Mouse (Mus musculus) heart, embryonic 11.5 days (tissue): ENCODE measurements around the gene Olfr378. TPM values are rescaled to one million over a fixed set of nuclear protein-coding genes. Genes with fewer than 3 reads are reported as not detected.

Experiments used
- ATAC-seq: fragments of 200-750 bp; cut with Nextera tagmentation; replicated peaks from 2 replicates; pipeline ENCODE4 v1.8.0; 2017; ENCODE audit warnings: moderate library complexity; ENCODE audit not compliant: insufficient number of reproducible peaks, low FRiP score, low TSS enrichment
- H3K27ac ChIP-seq: fragments of 300-500 bp; sonication (generic); 2 replicates; pipeline ENCODE4 v1.5.1; 2014; ENCODE audit warnings: mild to moderate bottlenecking, low read depth, low read length
- H3K27me3 ChIP-seq: fragments of 300-500 bp; sonication (generic); 2 replicates; pipeline ENCODE4 v1.6.1; 2014; ENCODE audit warnings: mild to moderate bottlenecking, low read length, mixed read lengths; ENCODE audit not compliant: control insufficient read depth, insufficient read depth
- H3K36me3 ChIP-seq: fragments of 300-500 bp; sonication (generic); 2 replicates; pipeline ENCODE4 v1.6.1; 2014; ENCODE audit warnings: mild to moderate bottlenecking, low read length, moderate library complexity, mixed read lengths; ENCODE audit not compliant: control insufficient read depth, insufficient read depth
- H3K4me1 ChIP-seq: fragments of 300-500 bp; sonication (generic); 2 replicates; pipeline ENCODE4 v1.6.1; 2014; ENCODE audit warnings: low read length; ENCODE audit not compliant: control insufficient read depth, insufficient read depth
- H3K4me2 ChIP-seq: fragments of 300-500 bp; sonication (generic); 2 replicates; pipeline ENCODE4 v1.6.1; 2014; ENCODE audit warnings: mild to moderate bottlenecking, moderate library complexity
- H3K4me3 ChIP-seq: fragments of 300-500 bp; sonication (generic); 2 replicates; pipeline ENCODE4 v1.5.1; 2014; ENCODE audit warnings: low read depth, low read length
- H3K9ac ChIP-seq: fragments of 300-500 bp; sonication (generic); 2 replicates; pipeline ENCODE4 v1.6.1; 2014; ENCODE audit warnings: mild to moderate bottlenecking, low read depth, low read length, moderate library complexity
- H3K9me3 ChIP-seq: fragments of 300-500 bp; sonication (generic); replicated peaks from 2 replicates; pipeline ENCODE4 v1.6.1; 2016; ENCODE audit warnings: low read length; ENCODE audit not compliant: control insufficient read depth
- WGBS: fragments of 180-500 bp; shearing (Covaris S2); extraction: QIAGEN DNeasy Blood & Tissue Kit; methylation state at CpG from one replicate; pipeline ENCODE4 v1.1.7; 2014; ENCODE audit not compliant: insufficient replicate concordance; 5-methylcytosine and 5-hydroxymethylcytosine counted together
- polyA plus RNA-seq: library from polyadenylated mRNA; unstranded; fragments of >200 nt; fragmentation: Nextera tagmentation; extraction: Ambion mirVana; gene quantifications from 2 replicates; pipeline ENCODE4 v1.2.1, GENCODE M21; 2014

Olfr378 gene
- polyA plus RNA-seq: not detected in 2 replicates

DNA sequence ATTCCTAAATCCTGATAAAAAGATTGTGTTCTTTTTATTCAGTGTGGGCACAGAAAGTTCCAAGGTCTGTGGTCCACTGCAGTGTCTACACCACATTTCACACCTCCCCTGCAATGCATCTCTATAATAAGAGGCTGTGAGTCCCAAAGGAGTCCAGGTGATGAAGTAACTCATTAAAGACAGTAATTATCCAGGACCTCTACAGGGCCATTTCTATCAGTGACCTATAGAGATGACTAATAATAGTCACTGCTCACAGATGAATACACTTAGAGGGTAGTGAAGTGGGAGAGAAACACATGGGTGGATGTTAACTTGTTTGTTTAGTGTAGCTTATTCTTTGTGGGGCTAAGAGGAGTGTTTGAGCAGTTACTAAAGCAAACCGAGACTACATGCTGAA is at the start of gene Olfr378:
Gene Olfr378 (minus strand): TSS at position 101 of the 400 bp plus-strand sequence.
- WGBS: 83% methylated on average over 1 of the region's 1 CpGs
- Histone ChIP-seq H3K9me3 (no peaks in the 10 kb centered on the region), H3K27me3 (no peaks in the 10 kb centered on the region), H3K27ac (no peak within 1 kb of the TSS), H3K4me2 (no peak within 1 kb of the TSS), H3K36me3 (no peaks in the 10 kb centered on the region), H3K4me3 (no peak within 1 kb of the TSS), H3K4me1 (no peaks in the 10 kb centered on the region), H3K9ac (no peak within 1 kb of the TSS)
- ATAC-seq: no peak

DNA sequence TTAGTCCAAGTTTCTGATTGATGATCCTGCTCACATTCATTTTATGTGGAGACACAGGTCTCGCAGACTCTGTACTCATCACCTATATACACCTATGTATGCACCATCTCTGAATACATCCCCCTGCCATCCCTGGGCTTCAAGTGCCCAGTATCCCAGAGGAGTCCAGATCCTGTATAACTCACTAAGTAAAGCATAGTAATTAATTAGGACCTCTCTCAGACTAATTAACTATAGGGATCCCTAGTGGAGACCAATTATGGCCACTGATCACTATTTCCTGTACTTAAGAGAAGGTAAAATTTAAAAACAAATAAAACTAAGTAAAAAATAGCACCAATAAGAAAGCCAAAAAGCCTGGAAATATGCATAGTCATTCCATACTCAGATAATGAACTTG is 29.1 kb upstream of the Olfr378 start, which contains the start of gene Olfr380:
Gene Olfr380 (minus strand): TSS at position 101 of the 400 bp plus-strand sequence.
- no peaks in the 10 kb centered on the region for H3K4me1 ChIP-seq
- ATAC-seq: no peak
- no peak within 1 kb of the TSS for H3K4me3 ChIP-seq
- H3K9me3 ChIP-seq: no peaks in the 10 kb centered on the region; the same call in 1 of the 2 replicates
- no peaks in the 10 kb centered on the region for H3K36me3 ChIP-seq
- H3K27ac ChIP-seq: no peak within 1 kb of the TSS
- H3K27me3 ChIP-seq: no peaks in the 10 kb centered on the region
- 89% methylated on average over 1 of the region's 1 CpGs for WGBS
- H3K4me2 ChIP-seq: no peak within 1 kb of the TSS
- H3K9ac ChIP-seq: no peak within 1 kb of the TSS

GRCm38 (mm10) chr11:73399514-73399913 is 28.8 kb downstream of the Olfr378 start, which contains the start of gene Olfr1:
TSS of gene Olfr1 (minus strand) at chr11:73399614.
- no peaks in the 10 kb centered on the region for H3K27me3 ChIP-seq
- H3K4me3 ChIP-seq: no peak within 1 kb of the TSS

GRCm38 (mm10) chr11:73395374-73395773 is 32.9 kb downstream of the Olfr378 start:
- WGBS: 67% methylated on average over 4 of the region's 4 CpGs
- Histone ChIP-seq H3K27me3 (no peaks in the 10 kb centered on the region), H3K27ac (no peak overlapping the region), H3K4me3 (no peak overlapping the region), H3K36me3 (no peaks in the 10 kb centered on the region), H3K9ac (no peak overlapping the region), H3K4me1 (no peaks in the 10 kb centered on the region), H3K4me2 (no peak overlapping the region), H3K9me3 (no peaks in the 10 kb centered on the region)
- no peak for ATAC-seq

More at GRCm38 (mm10) chr11:73399514-73399913, 28.8 kb downstream of the Olfr378 start, which contains the start of gene Olfr1:
- H3K9ac ChIP-seq: no peak within 1 kb of the TSS
- ATAC-seq: no peak
- no peaks in the 10 kb centered on the region for H3K4me1 ChIP-seq
- H3K9me3 ChIP-seq: no peaks in the 10 kb centered on the region
- no peaks in the 10 kb centered on the region for H3K36me3 ChIP-seq
- no peak within 1 kb of the TSS for H3K27ac ChIP-seq
- no peak within 1 kb of the TSS for H3K4me2 ChIP-seq

Other genes with a start within 250 kb of the Olfr378 start
- gene Ctns, start 229.4 kb downstream of the Olfr378 start, polyA plus RNA-seq: 12.7 and 14.9 TPM in 2 replicates
- 0.31 and 0.94 TPM in 2 replicates for gene Shpk, start 229.0 kb downstream of the Olfr378 start, polyA plus RNA-seq
- 0.16 TPM in 1 of 2 replicates, not detected in the other for gene Trpv1, start 194.2 kb downstream of the Olfr378 start, polyA plus RNA-seq
- 0.03 TPM in 2 replicates for gene Trpv3, start 161.1 kb downstream of the Olfr378 start, polyA plus RNA-seq
- gene Aspa, start 98.9 kb downstream of the Olfr378 start, polyA plus RNA-seq: 0.19 TPM in 1 of 2 replicates, not detected in the other
- not detected in 2 replicates for gene Gm49340, start 98.7 kb downstream of the Olfr378 start, polyA plus RNA-seq
- not detected in 2 replicates for gene Spata22, start 98.7 kb downstream of the Olfr378 start, polyA plus RNA-seq
- gene Olfr20, start 77.7 kb downstream of the Olfr378 start, polyA plus RNA-seq: not detected in 2 replicates
- not detected in 2 replicates for gene Olfr376, start 57.2 kb downstream of the Olfr378 start, polyA plus RNA-seq
- gene Olfr1, start 28.9 kb downstream of the Olfr378 start, polyA plus RNA-seq: not detected in 2 replicates
- not detected in 2 replicates for gene Olfr380, start 29.0 kb upstream of the Olfr378 start, polyA plus RNA-seq
- gene Olfr381, start 63.1 kb upstream of the Olfr378 start, polyA plus RNA-seq: not detected in 2 replicates
- gene Olfr382, start 88.7 kb upstream of the Olfr378 start, polyA plus RNA-seq: not detected in 2 replicates
- not detected in 2 replicates for gene Olfr385, start 164.5 kb upstream of the Olfr378 start, polyA plus RNA-seq
- not detected in 2 replicates for gene Olfr384, start 170.1 kb upstream of the Olfr378 start, polyA plus RNA-seq